Mouse (Mus musculus): ENCODE measurements around the gene Id1.

DNA sequence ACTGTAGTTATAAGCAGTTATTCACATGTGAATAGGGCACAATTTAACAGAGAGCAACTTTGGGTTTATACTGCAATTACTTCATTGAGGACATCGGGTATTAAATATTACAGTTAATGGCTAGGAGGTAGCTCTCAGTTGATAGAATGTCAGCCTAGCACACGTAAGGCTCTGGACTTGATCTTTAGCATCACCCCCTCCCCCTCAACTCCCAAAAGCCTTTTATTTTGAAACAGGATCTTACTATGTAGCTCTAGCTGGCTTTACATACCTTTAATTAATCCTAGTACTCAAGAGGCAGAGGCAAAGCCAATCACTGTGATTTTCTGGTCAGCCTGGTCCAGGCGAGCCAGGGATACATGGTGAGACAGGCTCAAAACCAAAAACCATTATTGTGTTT, 41.0 kb downstream of the Id1 start:
- TF ChIP-seq CTCF (IDR thresholded peaks at IDR 0.05; ENCODE audit: extremely low read depth, insufficient read length, insufficient replicate concordance, low read depth, low read length): no peak
- no peak for TF ChIP-seq POLR2A (IDR thresholded peaks at IDR 0.05; ENCODE audit: low read depth, low read length)

All from small intestine, adult 2 months (tissue).